Mouse (Mus musculus) layer of hippocampus, postnatal 36 days (tissue): ENCODE measurements around the gene Rad54l. TPM values are rescaled to one million over a fixed set of nuclear protein-coding genes. Genes with fewer than 3 reads are reported as not detected.
A peak's percentile ranks its signal among the peaks of the same experiment; 100 is the strongest.

Source experiments
- DNase-seq, 2 experiments: peaks; one replicate each; pipeline ENCODE4 v3.0.0; 2022
- total RNA-seq, 2 experiments: library from RNA; stranded (reverse); gene quantifications; 2 replicates each; pipeline ENCODE4 v1.2.3; 2021

Rad54l gene
- total RNA-seq, 2 experiments from 2014 or later, result 0.73 to 1.0 TPM

GRCm38 (mm10) chr4:116140801-116141574 lies 17.5 kb upstream of the Rad54l start:
- DNase-seq, result no peak

GRCm38 (mm10) chr4:116137421-116137996 lies 14.0 kb upstream of the Rad54l start:
- no peak for DNase-seq

GRCm38 (mm10) chr4:116134990-116135389 lies 11.5 kb upstream of the Rad54l start:
- no peak for DNase-seq

GRCm38 (mm10) chr4:116133126-116133525 lies 9.6 kb upstream of the Rad54l start:
- DNase-seq, result no peak

GRCm38 (mm10) chr4:116127956-116128355 lies 4.5 kb upstream of the Rad54l start:
- no peak for DNase-seq

- no peak for DNase-seq
These were observed 2.4 kb upstream of the Rad54l start for GRCm38 (mm10) chr4:116125803-116126386.

- no peak for DNase-seq
These were observed 728 bp downstream of the Rad54l start for GRCm38 (mm10) chr4:116122762-116123161.

- DNase-seq, result no peak
These were observed 12.0 kb downstream of the Rad54l start for GRCm38 (mm10) chr4:116111486-116111885.

GRCm38 (mm10) chr4:116110695-116111094 lies 12.8 kb downstream of the Rad54l start:
- no peak for DNase-seq

- no peak for DNase-seq
These were observed 18.2 kb downstream of the Rad54l start for GRCm38 (mm10) chr4:116105278-116105677.

GRCm38 (mm10) chr4:116100959-116101358 lies 22.5 kb downstream of the Rad54l start:
- no peak for DNase-seq

- no peak for DNase-seq
These were observed 26.3 kb downstream of the Rad54l start for GRCm38 (mm10) chr4:116097211-116097610.

- DNase-seq, result no peak
These were observed 27.2 kb downstream of the Rad54l start for GRCm38 (mm10) chr4:116096291-116096690.

- no peak for DNase-seq
These were observed 34.8 kb downstream of the Rad54l start for GRCm38 (mm10) chr4:116088510-116089249.

GRCm38 (mm10) chr4:116077240-116078095 lies 46.0 kb downstream of the Rad54l start:
- no peak for DNase-seq

- peak in 1 of 2 experiments; percentile 40 for DNase-seq
These were observed 46.9 kb downstream of the Rad54l start for GRCm38 (mm10) chr4:116076369-116077231.

GRCm38 (mm10) chr4:116075631-116076368 lies 47.7 kb downstream of the Rad54l start:
- DNase-seq, result peak; percentile 57 to 67

GRCm38 (mm10) chr4:116074861-116075620 lies 48.4 kb downstream of the Rad54l start, which contains the start of the genes Uqcrh and Lrrc41:
Gene Uqcrh, minus strand, starts transcription at chr4:116075071.
Gene Lrrc41, plus strand, starts transcription at chr4:116075269.
- peak; percentile 94 for DNase-seq

GRCm38 (mm10) chr4:116074145-116074675 lies 49.3 kb downstream of the Rad54l start:
- DNase-seq, result no peak
